Mouse (Mus musculus) forebrain, embryonic 10.5 days (tissue): ENCODE results near the gene Cxxc4. TPM values are rescaled to one million over a fixed set of nuclear protein-coding genes. Genes with fewer than 3 reads are reported as not detected.
"Not testable (repeated sequence)": the region's sequence is repeated elsewhere in the genome, so short reads cannot be mapped to it uniquely, and the experiment has no call there.

Source experiments
- DNase-seq: peaks from one replicate; pipeline ENCODE4 v3.0.0-alpha.2; 2017; ENCODE audit warnings: low spot score; ENCODE audit errors: extremely low spot score
- H3K27ac ChIP-seq: fragments of 300-500 bp; sonication (generic); 2 replicates; pipeline ENCODE4 v1.5.1; 2016; ENCODE audit warnings: mild to moderate bottlenecking
- H3K27me3 ChIP-seq: fragments of 300-500 bp; sonication (generic); 2 replicates; pipeline ENCODE4 v1.6.1; 2016; ENCODE audit warnings: mild to moderate bottlenecking; ENCODE audit not compliant: poor library complexity, severe bottlenecking
- H3K36me3 ChIP-seq: fragments of 300-500 bp; sonication (generic); replicated peaks from 2 replicates; pipeline ENCODE4 v1.6.1; 2016; ENCODE audit warnings: mild to moderate bottlenecking, moderate library complexity
- H3K4me1 ChIP-seq: fragments of 300-500 bp; sonication (generic); 2 replicates; pipeline ENCODE4 v1.6.1; 2016
- H3K4me3 ChIP-seq: fragments of 300-500 bp; sonication (generic); 2 replicates; pipeline ENCODE4 v1.5.1; 2016; ENCODE audit warnings: mild to moderate bottlenecking, moderate library complexity
- H3K9me3 ChIP-seq: fragments of 300-500 bp; sonication (generic); 2 replicates; pipeline ENCODE4 v1.6.1; 2016; ENCODE audit warnings: mild to moderate bottlenecking, moderate library complexity
- WGBS: fragments of 180-500 bp; shearing (Covaris S2); methylation state at CpG from one replicate; pipeline ENCODE4 v1.1.7; 2016; 5-methylcytosine and 5-hydroxymethylcytosine counted together
- polyA plus RNA-seq: library from polyadenylated mRNA; unstranded; fragments of >200 nt; fragmentation: Nextera tagmentation; extraction: Ambion mirVana; gene quantifications from 2 replicates; pipeline ENCODE4 v1.2.1, GENCODE M21; 2016

Cxxc4 gene
- polyA plus RNA-seq: 12.0 and 13.2 TPM in 2 replicates

DNA sequence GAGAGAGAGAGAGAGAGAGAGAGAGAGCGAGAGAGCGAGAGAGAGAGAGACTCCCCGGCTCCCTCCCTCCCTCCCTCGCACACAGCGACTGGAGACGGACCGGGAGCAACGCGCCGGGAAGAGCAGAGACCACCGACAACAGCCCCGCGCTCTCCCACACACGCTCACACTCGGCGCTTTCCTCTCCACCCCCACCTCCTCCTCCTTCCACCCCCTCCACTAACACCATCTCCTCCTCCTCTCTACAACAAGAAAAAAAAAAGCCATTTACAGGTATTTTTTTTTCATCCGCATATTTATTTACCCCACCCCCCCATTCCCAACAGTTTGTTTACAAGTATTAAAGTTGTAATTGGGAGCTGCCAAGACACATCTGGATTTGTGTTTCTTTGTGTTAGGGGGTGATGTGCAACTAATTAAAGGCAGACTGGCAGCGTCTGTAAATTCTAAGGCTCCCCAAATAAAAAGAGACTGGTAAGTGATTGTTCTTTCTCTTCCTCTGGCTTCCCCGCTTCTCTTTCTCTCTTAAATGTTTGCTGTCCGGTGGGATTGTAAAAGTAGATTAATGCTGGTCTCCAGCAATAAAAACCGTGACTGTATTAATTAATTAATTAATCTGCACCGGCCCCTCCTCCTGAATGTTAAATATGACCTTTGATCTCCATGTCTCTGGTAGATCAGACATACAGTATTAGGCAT, at the start of gene Cxxc4:
TSS of gene Cxxc4 (plus strand) at position 71 of the 699 bp plus-strand sequence.
- Histone ChIP-seq H3K4me1 (peaks cover 52% of the 10 kb centered on the region), H3K36me3 (no peaks in the 10 kb centered on the region), H3K27ac (peak within 1 kb of the TSS; percentile 97), H3K4me3 (peak within 1 kb of the TSS; percentile 80), H3K27me3 (no peaks in the 10 kb centered on the region), H3K9me3 (no peaks in the 10 kb centered on the region)
- 2% methylated on average over 17 of the region's 22 CpGs for WGBS
- no peak for DNase-seq

DNA sequence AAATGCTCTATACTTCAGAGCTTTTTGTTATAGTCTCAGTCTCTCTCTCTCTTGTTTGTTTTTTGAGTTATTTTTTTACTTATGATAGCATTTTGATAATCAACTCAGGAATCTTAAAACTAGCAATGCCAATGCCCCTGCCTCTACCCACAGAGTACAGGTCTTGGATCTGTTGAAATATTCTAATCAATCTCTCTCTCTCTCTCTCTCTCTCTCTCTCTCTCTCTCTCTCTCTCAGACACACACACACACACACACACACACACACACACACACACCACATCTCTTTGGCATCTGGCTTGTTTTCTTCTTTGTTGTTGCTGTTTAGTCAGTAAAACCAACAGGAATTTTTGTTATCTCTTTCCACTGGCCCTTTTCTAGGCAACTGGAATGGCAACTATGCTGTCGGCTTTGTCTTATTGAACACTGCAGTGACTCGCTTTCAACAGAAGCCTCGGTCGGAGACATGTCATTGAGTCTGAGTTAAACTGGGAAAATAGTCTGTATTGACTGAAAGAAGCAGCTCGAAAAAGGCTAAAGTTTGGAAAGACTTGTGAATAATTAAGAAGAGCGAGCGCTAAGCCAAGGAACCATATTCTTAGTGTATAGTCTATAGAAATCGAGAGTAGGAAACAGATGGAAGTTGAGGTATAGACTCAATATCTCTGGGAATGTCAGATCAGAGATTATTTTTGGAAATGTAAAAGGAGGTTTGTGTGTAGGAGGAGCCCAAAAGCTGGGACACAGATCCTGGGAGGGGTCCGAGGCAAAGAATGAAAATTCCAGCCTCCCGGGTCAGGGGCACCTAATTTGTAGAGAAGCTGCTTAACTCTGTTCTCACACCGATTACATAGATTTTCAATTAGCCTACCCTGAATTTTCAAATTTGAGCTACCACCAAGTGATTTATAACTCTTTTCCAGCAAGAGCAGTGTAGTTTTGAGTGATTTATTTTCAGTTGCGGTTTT, 47.0 kb upstream of the Cxxc4 start:
- peak overlapping the region; percentile 77 for H3K27ac ChIP-seq
- H3K9me3 ChIP-seq: no peaks in the 10 kb centered on the region
- no peaks in the 10 kb centered on the region for H3K27me3 ChIP-seq
- H3K4me3 ChIP-seq: peak overlapping the region; percentile 36
- no peaks in the 10 kb centered on the region for H3K36me3 ChIP-seq
- peaks cover 32% of the 10 kb centered on the region for H3K4me1 ChIP-seq
- 53% methylated on average over 12 of the region's 12 CpGs for WGBS
- DNase-seq: no peak

- no peaks in the 10 kb centered on the region for H3K36me3 ChIP-seq
- H3K9me3 ChIP-seq: no peaks in the 10 kb centered on the region
- no peaks in the 10 kb centered on the region for H3K27me3 ChIP-seq
- H3K27ac ChIP-seq: peak overlapping the region; percentile 77
- peak; percentile 38 for DNase-seq
- 45% methylated on average over 11 of the region's 11 CpGs for WGBS
- peaks cover 32% of the 10 kb centered on the region for H3K4me1 ChIP-seq
- peak overlapping the region; percentile 36 for H3K4me3 ChIP-seq
Observed at GRCm38 (mm10) chr3:134190046-134190445, 46.2 kb upstream of the Cxxc4 start.

GRCm38 (mm10) chr3:134199892-134200291, 36.4 kb upstream of the Cxxc4 start:
- WGBS: 81% methylated on average over 9 of the region's 9 CpGs
- Histone ChIP-seq H3K27me3 (no peaks in the 10 kb centered on the region), H3K27ac (no peak overlapping the region), H3K36me3 (no peaks in the 10 kb centered on the region), H3K4me3 (no peak overlapping the region), H3K4me1 (no peaks in the 10 kb centered on the region), H3K9me3 (no peaks in the 10 kb centered on the region)
- DNase-seq: no peak

DNA sequence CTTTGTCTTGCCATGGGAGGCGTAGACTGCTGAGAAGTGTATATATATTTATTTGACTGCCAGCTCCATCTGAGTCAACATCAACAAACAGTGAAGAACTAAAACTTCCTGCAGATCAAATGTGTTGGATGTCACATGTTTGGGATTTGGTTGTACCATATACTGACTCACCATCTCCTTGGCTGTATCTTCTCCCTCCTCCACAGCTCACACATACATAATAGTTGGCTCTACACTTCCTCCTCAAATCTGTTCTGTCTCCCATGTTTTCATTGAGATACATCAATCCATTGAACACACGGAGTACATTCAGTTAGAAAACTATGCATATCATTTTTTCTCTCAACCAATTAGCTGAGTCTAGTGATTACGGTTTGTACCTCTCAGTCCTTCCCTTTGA, 29.7 kb upstream of the Cxxc4 start:
- H3K36me3 ChIP-seq: no peaks in the 10 kb centered on the region

DNA sequence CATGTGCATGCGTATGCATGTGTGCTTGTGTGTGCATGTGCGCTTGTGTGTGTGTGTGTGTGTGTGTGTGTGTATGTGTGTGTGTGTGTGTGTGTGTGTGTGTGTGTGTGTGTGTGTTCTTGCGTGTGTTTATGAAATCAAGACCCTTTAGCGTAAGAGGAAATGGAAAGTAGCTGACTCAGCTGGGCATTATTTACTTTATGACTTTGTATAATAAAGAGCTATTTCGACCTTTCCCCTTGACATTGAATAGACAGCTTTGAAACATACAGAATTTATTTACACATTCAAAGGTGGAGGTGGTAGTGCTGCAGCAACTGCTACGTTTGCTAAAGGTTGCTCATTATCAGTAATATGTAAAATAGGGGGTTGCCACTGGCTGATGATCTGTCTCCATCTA, 25.3 kb upstream of the Cxxc4 start:
- H3K4me1 ChIP-seq: no peaks in the 10 kb centered on the region
- DNase-seq: no peak
- H3K27ac ChIP-seq: no peak overlapping the region
- WGBS: 85% methylated on average over 6 of the region's 6 CpGs
- H3K9me3 ChIP-seq: no peaks in the 10 kb centered on the region
- H3K36me3 ChIP-seq: no peaks in the 10 kb centered on the region
- no peak overlapping the region for H3K4me3 ChIP-seq
- no peaks in the 10 kb centered on the region for H3K27me3 ChIP-seq

More for the DNA sequence above, 29.7 kb upstream of the Cxxc4 start:
- no peak for DNase-seq
- WGBS: 94% methylated on average over 3 of the region's 3 CpGs
- H3K27me3 ChIP-seq: no peaks in the 10 kb centered on the region
- no peak overlapping the region for H3K27ac ChIP-seq
- H3K4me1 ChIP-seq: no peaks in the 10 kb centered on the region
- H3K4me3 ChIP-seq: no peak overlapping the region
- no peaks in the 10 kb centered on the region for H3K9me3 ChIP-seq

GRCm38 (mm10) chr3:134219881-134220280, 16.4 kb upstream of the Cxxc4 start:
- H3K27me3 ChIP-seq, H3K9me3 ChIP-seq: not testable (repeated sequence)

DNA sequence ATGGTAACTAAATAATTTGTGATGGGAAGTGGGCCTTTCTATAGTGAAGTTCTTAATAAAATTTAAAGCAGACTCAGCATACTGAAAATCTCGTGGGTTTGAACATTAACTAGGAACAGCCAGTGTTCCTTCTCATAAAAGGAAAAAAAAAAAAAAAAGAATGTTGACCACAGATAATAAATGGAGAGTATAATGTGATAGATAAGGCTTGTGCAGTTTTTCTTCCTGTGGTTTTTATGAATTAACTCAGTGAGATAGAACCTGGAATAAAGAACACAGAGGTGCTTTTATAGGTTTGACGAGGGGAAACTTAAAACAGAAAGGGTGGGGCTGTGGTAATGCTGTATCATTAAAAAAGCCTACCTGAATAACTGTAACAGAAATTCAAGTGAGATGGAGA, 15.3 kb upstream of the Cxxc4 start:
- Histone ChIP-seq H3K4me1 (no peaks in the 10 kb centered on the region), H3K4me3 (no peak overlapping the region)
- 77% methylated on average over 2 of the region's 2 CpGs for WGBS

More at GRCm38 (mm10) chr3:134219881-134220280, 16.4 kb upstream of the Cxxc4 start:
- DNase-seq, H3K4me1 ChIP-seq, H3K36me3 ChIP-seq, H3K4me3 ChIP-seq, H3K27ac ChIP-seq: not testable (repeated sequence)

DNA sequence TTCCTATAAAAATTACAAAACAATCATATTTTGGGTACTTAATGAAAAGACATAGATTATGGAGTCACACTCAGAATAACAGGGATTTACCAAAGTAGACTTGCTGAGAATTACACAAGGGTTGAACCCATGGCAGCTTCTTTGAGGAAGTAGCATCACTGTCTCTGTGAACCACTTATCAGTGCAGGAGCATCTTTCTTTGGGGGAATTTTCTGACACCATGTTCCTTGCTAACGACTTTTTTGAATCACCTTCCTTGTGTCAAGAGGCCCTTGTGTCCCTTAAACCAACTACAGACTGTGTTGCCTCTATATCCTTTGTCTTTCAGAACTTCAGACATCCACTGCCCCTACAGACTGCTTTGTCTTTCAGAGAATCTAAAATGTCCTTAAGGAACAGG, 13.7 kb upstream of the Cxxc4 start:
- WGBS: 64% methylated on average over 1 of the region's 1 CpGs
- H3K4me1 ChIP-seq: no peaks in the 10 kb centered on the region
- H3K27me3 ChIP-seq: no peaks in the 10 kb centered on the region
- H3K27ac ChIP-seq: no peak overlapping the region
- H3K9me3 ChIP-seq: no peaks in the 10 kb centered on the region
- no peak overlapping the region for H3K4me3 ChIP-seq
- no peak for DNase-seq
- H3K36me3 ChIP-seq: no peaks in the 10 kb centered on the region

More for the DNA sequence above, 15.3 kb upstream of the Cxxc4 start:
- Histone ChIP-seq H3K27me3 (no peaks in the 10 kb centered on the region), H3K36me3 (no peaks in the 10 kb centered on the region), H3K9me3 (no peaks in the 10 kb centered on the region), H3K27ac (no peak overlapping the region)
- DNase-seq: no peak

- no peaks in the 10 kb centered on the region for H3K36me3 ChIP-seq
- WGBS: 90% methylated on average over 7 of the region's 7 CpGs
Observed at GRCm38 (mm10) chr3:134223956-134224355, 12.3 kb upstream of the Cxxc4 start.

DNA sequence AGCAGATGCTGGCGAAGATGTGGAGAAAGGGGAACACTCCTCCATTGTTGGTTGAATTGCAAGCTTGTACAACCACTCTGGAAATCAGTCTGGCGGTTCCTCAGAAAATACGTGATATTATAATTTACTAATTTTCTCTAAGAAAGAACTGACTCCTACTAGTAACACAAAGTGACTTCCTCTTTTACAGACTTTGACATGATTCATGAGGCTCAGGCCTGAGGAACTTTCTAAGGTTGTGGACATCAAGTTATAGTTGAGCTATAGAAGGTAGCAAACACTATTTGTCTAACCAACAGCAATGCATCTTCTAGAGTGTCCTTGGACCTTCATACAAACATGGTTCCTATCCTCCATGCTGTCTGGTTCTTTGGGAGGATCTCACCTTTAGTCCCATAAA, 10.4 kb upstream of the Cxxc4 start:
- WGBS: 94% methylated on average over 3 of the region's 3 CpGs
- Histone ChIP-seq H3K27ac (no peak overlapping the region), H3K9me3 (no peaks in the 10 kb centered on the region)

More at GRCm38 (mm10) chr3:134223956-134224355, 12.3 kb upstream of the Cxxc4 start:
- no peaks in the 10 kb centered on the region for H3K4me1 ChIP-seq
- H3K9me3 ChIP-seq: no peaks in the 10 kb centered on the region
- no peak for DNase-seq
- H3K27me3 ChIP-seq: no peaks in the 10 kb centered on the region
- no peak overlapping the region for H3K4me3 ChIP-seq
- H3K27ac ChIP-seq: no peak overlapping the region

GRCm38 (mm10) chr3:134232753-134233152, 3.5 kb upstream of the Cxxc4 start:
- no peak overlapping the region for H3K27ac ChIP-seq
- DNase-seq: no peak
- 91% methylated on average over 2 of the region's 2 CpGs for WGBS
- H3K36me3 ChIP-seq: no peaks in the 10 kb centered on the region
- no peaks in the 10 kb centered on the region for H3K27me3 ChIP-seq
- H3K9me3 ChIP-seq: no peaks in the 10 kb centered on the region
- H3K4me1 ChIP-seq: peaks cover 22% of the 10 kb centered on the region
- no peak overlapping the region for H3K4me3 ChIP-seq

More for the DNA sequence above, 10.4 kb upstream of the Cxxc4 start:
- H3K36me3 ChIP-seq: no peaks in the 10 kb centered on the region
- H3K4me3 ChIP-seq: no peak overlapping the region
- no peak for DNase-seq
- H3K27me3 ChIP-seq: no peaks in the 10 kb centered on the region
- no peaks in the 10 kb centered on the region for H3K4me1 ChIP-seq
